Mouse (Mus musculus) liver, postnatal 0 days (tissue): Measurements from ENCODE around the gene Gm21976. TPM values are rescaled to one million over a fixed set of nuclear protein-coding genes. Genes with fewer than 3 reads are reported as not detected.

Experiments
- ATAC-seq: fragments of 200-750 bp; cut with Nextera tagmentation; 2 replicates; pipeline ENCODE4 v1.8.0; 2017; ENCODE audit warnings: mild to moderate bottlenecking, moderate library complexity
- DNase-seq: peaks from one replicate; pipeline ENCODE4 v3.0.0-alpha.2; 2016
- H3K27ac ChIP-seq: fragments of 300-500 bp; sonication (generic); 2 replicates; pipeline ENCODE4 v1.5.1; 2014; ENCODE audit warnings: antibody characterized with exemption, moderate library complexity, mild to moderate bottlenecking, low read depth
- H3K27me3 ChIP-seq: fragments of 300-500 bp; sonication (generic); 2 replicates; pipeline ENCODE4 v1.6.1; 2014; ENCODE audit warnings: low read length, control low read depth, mixed read lengths; ENCODE audit not compliant: insufficient read depth
- H3K36me3 ChIP-seq: fragments of 300-500 bp; sonication (generic); replicated peaks from 2 replicates; pipeline ENCODE4 v1.6.1; 2014; ENCODE audit warnings: mild to moderate bottlenecking, control low read depth, low read length, moderate library complexity, mixed read lengths; ENCODE audit not compliant: insufficient read depth
- H3K4me1 ChIP-seq: fragments of 300-500 bp; sonication (generic); 2 replicates; pipeline ENCODE4 v1.6.1; 2014; ENCODE audit warnings: antibody characterized with exemption, mild to moderate bottlenecking, control low read depth; ENCODE audit not compliant: insufficient read depth
- H3K4me2 ChIP-seq: fragments of 300-500 bp; sonication (generic); 2 replicates; pipeline ENCODE4 v1.6.1; 2014; ENCODE audit warnings: low read depth, mild to moderate bottlenecking, low read length, moderate library complexity, mixed read lengths
- H3K4me3 ChIP-seq: fragments of 300-500 bp; sonication (generic); 2 replicates; pipeline ENCODE4 v1.5.1; 2014; ENCODE audit warnings: low read depth, low read length
- H3K9ac ChIP-seq: fragments of 300-500 bp; sonication (generic); replicated peaks from 2 replicates; pipeline ENCODE4 v1.6.1; 2014; ENCODE audit warnings: mild to moderate bottlenecking, moderate library complexity
- H3K9me3 ChIP-seq: fragments of 300-500 bp; sonication (generic); 2 replicates; pipeline ENCODE4 v1.6.1; 2016; ENCODE audit warnings: mild to moderate bottlenecking, control low read depth, low read length, mixed read lengths
- CTCF ChIP-seq: sonication (generic); IDR thresholded peaks from 2 replicates; pipeline ENCODE4 v1.5.1; 2016; ENCODE audit warnings: antibody characterized with exemption, low read depth
- EP300 ChIP-seq: IDR thresholded peaks from 2 replicates; pipeline ENCODE4 v1.6.1; 2016; ENCODE audit warnings: antibody characterized with exemption, low read depth, mild to moderate bottlenecking
- WGBS: fragments of 180-500 bp; shearing (Covaris S2); extraction: QIAGEN DNeasy Blood & Tissue Kit; methylation state at CpG from one replicate; pipeline ENCODE4 v1.1.7; 2014; ENCODE audit not compliant: insufficient replicate concordance; 5-methylcytosine and 5-hydroxymethylcytosine counted together
- polyA plus RNA-seq: library from polyadenylated mRNA; unstranded; fragments of >200 nt; fragmentation: Nextera tagmentation; extraction: Ambion mirVana; gene quantifications from 2 replicates; pipeline ENCODE4 v1.2.1, GENCODE M21; 2015

The Gm21976 gene
- polyA plus RNA-seq, 1 experiment from 2014 or later = not detected

- Histone ChIP-seq H3K4me3 (no peak overlapping the region), H3K9me3 (no peaks in the 10 kb centered on the region), H3K27me3 (no peaks in the 10 kb centered on the region), H3K4me1 (no peaks in the 10 kb centered on the region), H3K4me2 (no peak overlapping the region), H3K9ac (no peak overlapping the region), H3K36me3 (no peaks in the 10 kb centered on the region), H3K27ac (no peak overlapping the region)
- TF ChIP-seq CTCF = no peak
- TF ChIP-seq EP300 = no peak
- ATAC-seq (no peak), DNase-seq (no peak)
- 84% methylated on average over 1 of the region's 1 CpGs for WGBS
These were observed 56.5 kb downstream of the Gm21976 start for GRCm38 (mm10) chr13:98336205-98336604.

DNA sequence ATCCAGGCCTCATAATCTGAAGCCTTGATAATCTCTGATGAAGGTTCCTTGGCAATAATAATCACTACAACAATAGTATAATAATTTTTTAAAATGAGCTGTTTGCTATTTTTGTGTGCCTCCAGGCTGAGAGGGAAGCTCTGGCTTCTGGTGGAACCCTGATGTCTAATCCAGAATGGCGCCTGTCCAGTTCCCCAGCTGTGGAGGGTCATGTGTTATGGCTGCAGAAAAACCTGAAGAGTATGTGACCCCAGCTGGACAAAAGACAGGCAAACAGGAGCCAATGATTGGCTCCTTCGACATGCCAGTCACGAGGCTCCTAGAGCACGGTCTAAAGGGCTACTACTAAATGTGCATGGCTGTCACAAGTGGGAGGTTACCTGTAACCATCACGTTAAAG is 60.8 kb downstream of the Gm21976 start:
- Histone ChIP-seq H3K4me2 (no peak overlapping the region), H3K36me3 (no peaks in the 10 kb centered on the region), H3K4me1 (no peaks in the 10 kb centered on the region), H3K27ac (no peak overlapping the region), H3K9me3 (no peaks in the 10 kb centered on the region), H3K27me3 (0 out of 2 replicates have a peak, but pooled peaks cover 4% of the 10 kb centered on the region), H3K4me3 (no peak overlapping the region), H3K9ac (no peak overlapping the region)
- ATAC-seq (no peak), DNase-seq (no peak)
- 76% methylated on average over 5 of the region's 5 CpGs for WGBS
- no peak for TF ChIP-seq EP300

- Histone ChIP-seq H3K27ac (no peak overlapping the region), H3K4me1 (peaks cover 9% of the 10 kb centered on the region), H3K9ac (no peak overlapping the region), H3K36me3 (no peaks in the 10 kb centered on the region), H3K4me3 (no peak overlapping the region), H3K9me3 (no peaks in the 10 kb centered on the region), H3K27me3 (peaks cover 69% of the 10 kb centered on the region), H3K4me2 (no peak overlapping the region)
- DNase-seq (no peak), ATAC-seq (no peak)
- no peak for TF ChIP-seq CTCF
- no peak for TF ChIP-seq EP300
- WGBS = 66% methylated on average over 4 of the region's 4 CpGs
These were observed 69.8 kb downstream of the Gm21976 start for GRCm38 (mm10) chr13:98349491-98349890.

DNA sequence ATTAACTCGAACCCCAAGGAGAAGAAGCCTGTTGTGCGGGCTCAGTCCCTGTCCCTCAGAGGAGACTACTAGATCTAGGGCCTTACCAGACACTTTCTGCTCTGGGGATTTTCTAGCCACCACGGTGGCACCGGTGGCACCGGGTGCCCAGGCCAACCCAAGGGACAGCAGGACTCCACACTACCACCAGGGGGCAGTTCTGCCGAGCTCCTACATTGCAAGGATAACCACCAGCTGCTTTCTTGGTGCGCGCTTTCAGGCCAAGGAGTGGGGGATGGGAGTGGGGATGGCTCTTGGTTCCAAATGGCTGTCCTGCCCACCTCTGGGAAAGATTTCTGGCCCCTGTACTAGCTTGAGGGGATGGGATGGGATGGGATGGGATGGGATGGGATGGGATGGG is 71.8 kb downstream of the Gm21976 start:
- no peak overlapping the region for H3K9ac ChIP-seq
- peaks cover 18% of the 10 kb centered on the region for H3K4me1 ChIP-seq
- no peaks in the 10 kb centered on the region for H3K36me3 ChIP-seq
- peak; percentile 57 for TF ChIP-seq CTCF
- TF ChIP-seq EP300 = no peak
- DNase-seq = peak; percentile 52
- ATAC-seq = no peak
- H3K4me3 ChIP-seq = no peak overlapping the region
- H3K27ac ChIP-seq = no peak overlapping the region
- H3K27me3 ChIP-seq = peaks cover 79% of the 10 kb centered on the region
- H3K9me3 ChIP-seq = no peaks in the 10 kb centered on the region
- H3K4me2 ChIP-seq = no peak overlapping the region
- WGBS = 7% methylated on average over 8 of the region's 8 CpGs

DNA sequence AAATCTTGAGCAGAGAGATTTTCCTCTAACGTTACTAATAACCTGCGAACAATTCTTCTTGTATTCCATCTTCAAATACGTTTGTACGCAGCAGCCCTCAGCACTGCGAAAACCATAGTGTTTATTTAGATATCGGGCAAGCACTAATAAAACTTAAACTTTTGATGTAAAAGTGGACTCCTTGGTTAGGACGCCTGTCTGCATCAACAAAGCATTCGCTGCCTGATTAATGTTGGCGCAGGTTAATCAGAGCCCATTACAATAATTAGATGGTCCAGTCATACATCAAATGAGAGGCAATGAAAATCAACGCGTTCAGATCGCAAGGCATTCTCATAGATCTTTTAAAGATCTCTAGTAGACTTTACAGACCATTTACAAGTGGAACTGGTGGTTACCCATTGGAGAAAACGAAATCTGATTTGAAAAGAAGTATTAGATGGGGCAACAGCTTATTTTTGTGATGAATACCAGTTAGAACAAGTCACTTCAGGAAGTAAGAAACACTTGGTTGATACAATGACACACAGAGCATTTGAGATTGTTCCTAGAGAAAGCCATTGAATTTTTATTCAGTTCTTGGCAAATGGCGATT is 72.8 kb downstream of the Gm21976 start:
- H3K4me2 ChIP-seq = no peak overlapping the region
- H3K36me3 ChIP-seq = no peaks in the 10 kb centered on the region
- DNase-seq (no peak), ATAC-seq (no peak)
- no peak overlapping the region for H3K27ac ChIP-seq
- no peak for TF ChIP-seq CTCF
- no peak for TF ChIP-seq EP300
- WGBS = 14% methylated on average over 14 of the region's 14 CpGs
- peaks cover 83% of the 10 kb centered on the region for H3K27me3 ChIP-seq
- H3K9me3 ChIP-seq = no peaks in the 10 kb centered on the region
- H3K9ac ChIP-seq = no peak overlapping the region
- H3K4me1 ChIP-seq = peaks cover 18% of the 10 kb centered on the region
- no peak overlapping the region for H3K4me3 ChIP-seq

- TF ChIP-seq EP300 (no peak), CTCF (no peak)
- Histone ChIP-seq H3K4me3 (peak overlapping the region; percentile 42), H3K9me3 (no peaks in the 10 kb centered on the region), H3K27ac (no peak overlapping the region), H3K4me1 (peaks cover 18% of the 10 kb centered on the region), H3K4me2 (peak overlapping the region; percentile 64), H3K36me3 (no peaks in the 10 kb centered on the region), H3K9ac (no peak overlapping the region), H3K27me3 (peaks cover 89% of the 10 kb centered on the region)
- 2% methylated on average over 13 of the region's 13 CpGs for WGBS
- ATAC-seq (no peak), DNase-seq (no peak)
These were observed 74.0 kb downstream of the Gm21976 start for GRCm38 (mm10) chr13:98353709-98354089.
